ENCODE assay signal across 14 mouse cellular contexts in the genomic region with DNA sequence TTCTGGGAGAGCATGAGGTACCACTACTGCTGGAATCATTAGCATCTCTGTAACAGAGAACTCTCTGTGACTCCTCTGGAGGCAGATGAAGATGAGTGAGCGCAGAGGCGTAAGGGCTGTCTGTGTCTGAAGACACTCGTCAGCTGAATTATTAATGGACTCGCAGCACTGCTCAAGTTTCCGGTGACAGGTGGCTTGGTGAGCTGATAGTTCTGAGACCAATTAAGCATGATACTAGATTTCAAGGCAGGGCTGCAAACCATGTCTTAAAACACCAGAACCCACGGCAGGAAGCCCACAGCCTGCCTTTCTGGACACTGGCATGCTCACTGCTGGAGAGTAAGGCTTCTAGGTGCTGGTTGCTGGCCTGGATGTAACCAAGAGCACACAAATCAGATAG.
"Had no signal": no experiment of that assay in that cellular context is flagged by ENCODE, and none has a peak within 500 bp of the region (broad histone marks: within the 10 kb centered on the region; RNA-seq: fewer than 3 reads in every experiment).

No protein-coding gene starts in this region.

- H3K9ac ChIP-seq: limb, embryonic 12.5 days; liver, embryonic 13.5 days; liver, postnatal 0 days; lung, embryonic 15.5 days; neural tube, embryonic 13.5 days; stomach, embryonic 15.5 days had no signal

- H3K36me3 ChIP-seq: limb, embryonic 12.5 days; liver, embryonic 13.5 days; lung, embryonic 15.5 days; neural tube, embryonic 13.5 days; stomach, embryonic 15.5 days had no signal

- H3K9me3 ChIP-seq: limb, embryonic 12.5 days; liver, embryonic 13.5 days; lung, embryonic 15.5 days; neural tube, embryonic 13.5 days; stomach, embryonic 15.5 days had no signal

- DNase-seq: kidney, postnatal 4 days; liver; liver, embryonic 13.5 days; liver, postnatal 0 days; lung, postnatal 14 days; retina, postnatal 1 day; right cerebral cortex, postnatal 4 days; thymus, postnatal 36 days had no signal

- H3K27ac ChIP-seq: layer of hippocampus, adult 2 months; limb, embryonic 12.5 days; liver, embryonic 13.5 days; lung, embryonic 15.5 days; macrophage; neural tube, embryonic 13.5 days; stomach, embryonic 15.5 days had no signal

- H3K27me3 ChIP-seq: limb, embryonic 12.5 days; liver, embryonic 13.5 days; lung, embryonic 15.5 days; neural tube, embryonic 13.5 days; stomach, embryonic 15.5 days had no signal

- H3K4me3 ChIP-seq: layer of hippocampus, adult 2 months; limb, embryonic 12.5 days; liver, embryonic 13.5 days; lung, embryonic 15.5 days; neural tube, embryonic 13.5 days; stomach, embryonic 15.5 days had no signal

- H3K4me1 ChIP-seq: liver, embryonic 13.5 days had no signal

- H3K4me2 ChIP-seq: limb, embryonic 12.5 days; liver, embryonic 13.5 days; lung, embryonic 15.5 days; neural tube, embryonic 13.5 days; stomach, embryonic 15.5 days had no signal
